Mouse (Mus musculus) heart, embryonic 12.5 days (tissue): ENCODE data around the gene Dpp10. TPM values are rescaled to one million over a fixed set of nuclear protein-coding genes. Genes with fewer than 3 reads are reported as not detected.

ENCODE experiments used
- ATAC-seq: fragments of 200-750 bp; cut with Nextera tagmentation; 2 replicates; pipeline ENCODE4 v1.8.0; 2017; ENCODE audit warnings: moderate TSS enrichment, moderate library complexity; ENCODE audit not compliant: insufficient number of reproducible peaks, low FRiP score
- H3K27ac ChIP-seq: fragments of 300-500 bp; sonication (generic); 2 replicates; pipeline ENCODE4 v1.5.1; 2016; ENCODE audit warnings: mild to moderate bottlenecking, moderate library complexity; ENCODE audit not compliant: poor library complexity, severe bottlenecking
- H3K27me3 ChIP-seq: fragments of 300-500 bp; sonication (generic); replicated peaks from 2 replicates; pipeline ENCODE4 v1.6.1; 2016; ENCODE audit warnings: mild to moderate bottlenecking, moderate library complexity
- H3K36me3 ChIP-seq: fragments of 300-500 bp; sonication (generic); 2 replicates; pipeline ENCODE4 v1.6.1; 2016; ENCODE audit warnings: mild to moderate bottlenecking, moderate library complexity
- H3K4me1 ChIP-seq: fragments of 300-500 bp; sonication (generic); replicated peaks from 2 replicates; pipeline ENCODE4 v1.6.1; 2016; ENCODE audit warnings: mild to moderate bottlenecking
- H3K4me2 ChIP-seq: fragments of 300-500 bp; sonication (generic); 2 replicates; pipeline ENCODE4 v1.6.1; 2016; ENCODE audit warnings: mild to moderate bottlenecking, moderate library complexity
- H3K4me3 ChIP-seq: fragments of 300-500 bp; sonication (generic); 2 replicates; pipeline ENCODE4 v1.5.1; 2016; ENCODE audit warnings: mild to moderate bottlenecking
- H3K9ac ChIP-seq: fragments of 300-500 bp; sonication (generic); 2 replicates; pipeline ENCODE4 v1.6.1; 2016; ENCODE audit warnings: mild to moderate bottlenecking, moderate library complexity
- H3K9me3 ChIP-seq: fragments of 300-500 bp; sonication (generic); replicated peaks from 2 replicates; pipeline ENCODE4 v1.6.1; 2016; ENCODE audit warnings: mild to moderate bottlenecking, moderate library complexity
- WGBS: fragments of 180-500 bp; shearing (Covaris S2); methylation state at CpG from one replicate; pipeline ENCODE4 v1.1.7; 2016; 5-methylcytosine and 5-hydroxymethylcytosine counted together
- polyA plus RNA-seq: library from polyadenylated mRNA; unstranded; fragments of >200 nt; fragmentation: Nextera tagmentation; extraction: Ambion mirVana; gene quantifications from 2 replicates; pipeline ENCODE4 v1.2.1, GENCODE M21; 2016

The Dpp10 gene
- polyA plus RNA-seq, 1 experiment from 2014 or later, result not detected

DNA sequence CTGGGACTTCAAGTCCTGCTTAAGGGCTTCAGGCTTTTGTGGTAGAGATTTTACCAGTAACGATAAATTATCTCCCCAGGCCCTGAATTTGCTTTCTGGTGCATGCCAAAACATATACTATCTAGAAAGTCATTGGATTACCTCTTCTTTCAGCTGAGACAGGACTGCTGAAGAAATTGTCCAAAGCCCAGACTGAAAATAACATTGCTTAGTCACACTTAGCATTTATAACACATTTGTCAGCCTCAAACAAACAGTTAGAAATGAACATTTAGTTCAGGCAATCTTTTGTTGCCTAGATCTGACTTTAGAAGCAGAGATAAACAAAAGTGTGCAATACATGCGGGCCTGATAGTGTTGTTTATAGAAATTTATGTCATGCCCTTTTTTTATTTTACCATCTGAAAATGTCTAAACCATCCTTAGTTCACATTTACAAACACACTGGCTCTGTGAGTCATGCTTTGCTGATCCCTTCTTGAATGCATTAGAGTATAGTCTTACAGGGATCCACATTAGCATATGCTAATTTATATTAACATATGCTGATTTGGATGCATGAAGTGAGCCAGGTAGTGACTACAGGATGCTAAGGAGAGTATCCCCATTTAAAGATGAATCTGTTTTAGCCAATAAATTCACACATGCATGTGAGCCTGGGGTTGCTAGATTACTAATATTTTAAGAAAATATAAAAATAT is 59.9 kb downstream of the Dpp10 start:
- no peak for ATAC-seq
- no peak overlapping the region for H3K4me3 ChIP-seq
- no peaks in the 10 kb centered on the region for H3K4me1 ChIP-seq
- no peak overlapping the region for H3K9ac ChIP-seq
- no peaks in the 10 kb centered on the region for H3K36me3 ChIP-seq
- no peaks in the 10 kb centered on the region for H3K9me3 ChIP-seq
- H3K27ac ChIP-seq, result no peak overlapping the region
- no peaks in the 10 kb centered on the region for H3K27me3 ChIP-seq
- WGBS, result 63% methylated on average over 2 of the region's 2 CpGs
- no peak overlapping the region for H3K4me2 ChIP-seq

DNA sequence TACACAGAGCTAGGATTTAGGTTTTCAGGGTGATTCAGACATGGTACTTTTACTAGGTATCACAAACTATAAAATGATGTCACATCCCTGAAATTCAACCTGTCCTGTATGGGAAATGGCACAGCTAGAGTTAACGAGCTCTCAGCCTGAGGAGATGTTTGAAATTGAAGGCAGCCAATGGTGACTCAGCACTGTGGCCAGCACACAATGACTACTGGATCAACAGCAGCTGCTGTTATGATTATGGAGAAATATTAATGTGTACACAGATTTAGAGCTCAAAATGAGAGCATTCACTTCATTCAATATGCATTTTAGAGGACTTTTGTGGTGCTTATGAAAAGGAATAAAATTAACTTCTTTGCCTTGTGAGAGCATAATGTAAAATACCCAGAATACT is 66.8 kb downstream of the Dpp10 start:
- H3K9ac ChIP-seq, result no peak overlapping the region
- H3K9me3 ChIP-seq, result no peaks in the 10 kb centered on the region
- H3K36me3 ChIP-seq, result no peaks in the 10 kb centered on the region
- no peak for ATAC-seq
- WGBS, result 53% methylated on average over 1 of the region's 1 CpGs
- H3K4me1 ChIP-seq, result no peaks in the 10 kb centered on the region
- no peak overlapping the region for H3K27ac ChIP-seq
- no peak overlapping the region for H3K4me2 ChIP-seq
- no peak overlapping the region for H3K4me3 ChIP-seq
- H3K27me3 ChIP-seq, result no peaks in the 10 kb centered on the region

DNA sequence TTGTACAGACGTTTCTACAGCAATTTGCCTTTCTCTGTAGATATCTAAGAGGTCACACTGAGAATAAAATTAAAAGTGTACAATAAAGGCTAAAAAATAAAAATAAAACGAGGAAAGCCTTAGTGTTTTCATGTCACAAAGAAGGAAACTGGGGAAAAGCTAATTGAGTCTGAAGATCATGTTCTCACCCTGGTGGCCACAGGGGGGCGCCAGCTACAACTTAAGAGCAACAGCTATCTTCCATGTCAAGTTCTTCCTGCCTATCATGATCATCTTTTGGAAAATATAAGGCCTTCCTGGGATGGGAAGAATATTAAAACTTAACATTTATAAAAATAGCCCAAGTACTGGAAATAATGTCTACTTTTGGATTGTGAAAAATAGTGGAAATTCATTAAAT is 70.7 kb downstream of the Dpp10 start:
- ATAC-seq, result no peak
- no peak overlapping the region for H3K27ac ChIP-seq
- no peaks in the 10 kb centered on the region for H3K36me3 ChIP-seq
- H3K27me3 ChIP-seq, result no peaks in the 10 kb centered on the region
- H3K4me3 ChIP-seq, result no peak overlapping the region
- H3K9ac ChIP-seq, result no peak overlapping the region
- H3K4me1 ChIP-seq, result no peaks in the 10 kb centered on the region
- no peak overlapping the region for H3K4me2 ChIP-seq
- 20% methylated on average over 3 of the region's 3 CpGs for WGBS
- H3K9me3 ChIP-seq, result no peaks in the 10 kb centered on the region

DNA sequence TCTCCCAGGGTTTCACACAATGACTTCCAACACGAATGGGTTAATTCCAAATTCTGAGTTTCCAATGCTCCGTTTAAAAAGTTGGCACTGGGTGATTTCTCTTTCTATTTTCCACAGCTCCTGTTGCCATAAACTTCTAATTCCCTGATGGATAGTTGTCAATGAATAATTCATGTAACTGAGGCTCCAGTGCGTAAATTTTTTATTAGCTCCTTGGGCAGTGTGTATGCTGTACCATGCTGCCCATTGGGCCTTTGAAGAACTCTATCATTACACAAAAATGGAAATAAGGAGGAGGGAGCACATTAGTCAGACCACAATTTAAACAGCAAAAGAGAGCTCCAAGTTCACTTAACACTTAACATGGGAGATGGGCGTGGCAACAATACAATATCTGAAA is 99.2 kb downstream of the Dpp10 start:
- Histone ChIP-seq H3K36me3 (no peaks in the 10 kb centered on the region), H3K27me3 (no peaks in the 10 kb centered on the region), H3K4me3 (no peak overlapping the region), H3K4me2 (no peak overlapping the region), H3K9me3 (no peaks in the 10 kb centered on the region), H3K9ac (no peak overlapping the region), H3K27ac (no peak overlapping the region), H3K4me1 (no peaks in the 10 kb centered on the region)
- WGBS, result 71% methylated on average over 4 of the region's 4 CpGs
- no peak for ATAC-seq

DNA sequence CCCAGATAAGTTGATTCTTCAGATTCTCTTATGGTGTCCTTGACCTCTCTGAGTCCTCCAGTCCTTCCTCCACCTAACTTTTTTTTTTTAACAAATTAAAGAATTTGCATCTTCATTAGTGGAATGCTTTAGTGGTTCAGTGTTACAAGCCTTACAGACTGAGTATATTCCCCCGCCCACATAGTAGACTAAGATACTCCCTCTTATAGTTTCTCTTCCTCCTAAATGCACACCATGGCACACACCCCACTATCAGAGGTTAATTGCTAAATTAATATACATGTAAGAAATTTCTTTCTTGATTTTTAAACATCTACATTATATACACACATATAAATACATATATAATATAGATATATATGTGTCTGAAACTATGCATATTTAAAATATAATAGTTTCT is 104.5 kb downstream of the Dpp10 start:
- no peaks in the 10 kb centered on the region for H3K4me1 ChIP-seq
- H3K27ac ChIP-seq, result no peak overlapping the region
- H3K4me3 ChIP-seq, result no peak overlapping the region
- WGBS, result 74% methylated on average over 1 of the region's 1 CpGs
- no peak overlapping the region for H3K9ac ChIP-seq
- no peaks in the 10 kb centered on the region for H3K9me3 ChIP-seq
- ATAC-seq, result no peak
- no peaks in the 10 kb centered on the region for H3K36me3 ChIP-seq
- H3K4me2 ChIP-seq, result no peak overlapping the region
- H3K27me3 ChIP-seq, result no peaks in the 10 kb centered on the region

DNA sequence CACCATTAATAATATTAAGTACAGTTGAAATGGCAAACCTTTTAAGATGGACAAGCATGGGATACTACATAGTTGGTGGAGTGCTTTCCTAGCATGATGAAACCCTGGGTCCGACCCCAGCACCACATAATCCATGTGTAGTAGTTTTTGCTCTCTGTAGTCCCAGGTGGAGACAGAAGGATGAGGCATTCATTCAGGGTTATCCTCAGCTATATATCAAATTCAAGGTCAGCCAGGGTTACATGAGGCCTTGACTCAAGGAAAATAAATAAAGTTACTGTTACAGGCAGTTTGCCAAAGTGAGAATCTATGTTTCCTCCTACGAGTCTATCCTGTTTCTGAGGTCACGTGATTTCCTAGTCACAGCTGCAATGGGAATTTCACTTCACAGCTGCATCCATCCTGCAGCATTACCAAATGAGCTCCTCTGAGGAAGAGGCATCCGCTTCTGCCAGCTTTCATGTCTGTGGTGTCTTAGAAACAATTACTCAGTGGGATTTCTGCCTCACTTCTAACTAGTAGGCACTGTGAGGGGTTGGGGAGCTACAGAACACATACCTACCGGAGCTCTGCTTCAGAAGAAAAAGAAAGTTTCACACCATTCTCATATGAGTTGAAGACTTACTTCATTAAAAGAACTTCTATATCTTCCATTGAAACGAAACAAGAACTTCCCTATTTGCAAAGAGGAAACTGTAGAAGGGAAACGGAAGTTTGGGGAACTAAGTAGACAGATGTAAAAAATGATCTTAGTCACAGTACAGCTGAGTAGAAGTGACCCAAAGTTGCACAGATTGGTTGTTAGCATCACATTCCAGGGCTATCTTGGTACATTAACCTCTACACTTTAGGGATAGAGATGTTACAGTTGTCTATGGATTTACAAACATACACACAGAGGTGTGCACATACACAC is 111.3 kb downstream of the Dpp10 start:
- no peak for ATAC-seq
- no peak overlapping the region for H3K4me3 ChIP-seq
- no peak overlapping the region for H3K4me2 ChIP-seq
- no peaks in the 10 kb centered on the region for H3K27me3 ChIP-seq
- WGBS, result 66% methylated on average over 7 of the region's 7 CpGs
- no peaks in the 10 kb centered on the region for H3K36me3 ChIP-seq
- no peaks in the 10 kb centered on the region for H3K4me1 ChIP-seq
- no peak overlapping the region for H3K9ac ChIP-seq
- no peaks in the 10 kb centered on the region for H3K9me3 ChIP-seq
- no peak overlapping the region for H3K27ac ChIP-seq

DNA sequence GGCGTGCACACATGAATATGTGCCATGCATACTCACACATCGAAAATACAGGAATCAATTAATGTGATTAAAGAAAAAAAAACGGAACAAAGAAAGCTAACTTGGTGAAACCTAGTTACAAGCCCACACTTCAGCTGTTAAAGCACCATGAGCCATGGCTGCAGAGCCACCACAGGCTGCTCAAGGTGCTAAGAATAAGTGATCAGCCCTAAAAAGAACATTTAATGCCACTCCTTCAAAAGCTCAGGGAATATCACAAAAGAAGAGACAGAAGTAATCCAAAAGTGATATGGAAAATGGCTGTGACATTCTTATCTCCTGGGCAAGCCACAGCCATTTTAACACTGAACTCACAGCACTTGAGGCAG is 117.4 kb downstream of the Dpp10 start:
- no peaks in the 10 kb centered on the region for H3K4me1 ChIP-seq
- no peaks in the 10 kb centered on the region for H3K9me3 ChIP-seq
- no peak overlapping the region for H3K27ac ChIP-seq
- 59% methylated on average over 3 of the region's 3 CpGs for WGBS
- H3K9ac ChIP-seq, result no peak overlapping the region
- H3K36me3 ChIP-seq, result no peaks in the 10 kb centered on the region
- no peaks in the 10 kb centered on the region for H3K27me3 ChIP-seq
- H3K4me2 ChIP-seq, result no peak overlapping the region
- no peak overlapping the region for H3K4me3 ChIP-seq
- ATAC-seq, result no peak

DNA sequence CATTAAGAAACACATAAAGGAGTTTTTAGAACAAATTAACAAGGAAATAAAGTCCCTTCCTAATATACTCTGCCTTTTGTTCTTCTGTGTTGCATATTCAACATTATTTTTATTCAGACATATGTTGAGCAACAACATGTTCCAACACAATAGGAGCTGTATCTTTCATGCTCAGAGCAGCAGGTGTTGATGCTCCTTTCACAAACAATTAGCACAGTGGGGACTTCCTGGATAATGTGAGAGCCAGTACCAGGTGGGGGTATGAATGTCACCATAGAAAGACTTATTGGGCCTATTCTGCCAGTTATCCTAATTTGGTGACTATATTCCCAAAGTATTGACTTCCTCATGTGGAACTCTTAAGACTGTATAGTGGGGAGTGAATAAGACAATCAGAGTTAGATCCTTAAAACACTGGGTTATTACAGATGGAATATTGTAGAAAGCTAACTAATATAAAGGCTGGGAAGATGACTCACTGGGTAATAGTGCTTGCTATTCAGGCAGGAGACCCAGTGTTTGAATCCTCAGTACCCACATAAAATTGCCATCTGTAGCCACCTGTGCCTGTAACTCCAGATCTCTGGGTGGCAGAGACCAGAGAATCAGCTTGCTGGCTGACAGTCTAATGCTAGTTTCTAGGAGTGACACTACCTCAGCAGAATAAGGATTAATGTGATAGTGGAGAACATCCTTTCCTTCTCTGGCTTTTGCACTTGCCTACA is 117.9 kb downstream of the Dpp10 start:
- Histone ChIP-seq H3K9ac (no peak overlapping the region), H3K4me2 (no peak overlapping the region), H3K27ac (no peak overlapping the region), H3K27me3 (no peaks in the 10 kb centered on the region), H3K4me1 (no peaks in the 10 kb centered on the region), H3K36me3 (no peaks in the 10 kb centered on the region), H3K4me3 (no peak overlapping the region), H3K9me3 (no peaks in the 10 kb centered on the region)
- no peak for ATAC-seq

DNA sequence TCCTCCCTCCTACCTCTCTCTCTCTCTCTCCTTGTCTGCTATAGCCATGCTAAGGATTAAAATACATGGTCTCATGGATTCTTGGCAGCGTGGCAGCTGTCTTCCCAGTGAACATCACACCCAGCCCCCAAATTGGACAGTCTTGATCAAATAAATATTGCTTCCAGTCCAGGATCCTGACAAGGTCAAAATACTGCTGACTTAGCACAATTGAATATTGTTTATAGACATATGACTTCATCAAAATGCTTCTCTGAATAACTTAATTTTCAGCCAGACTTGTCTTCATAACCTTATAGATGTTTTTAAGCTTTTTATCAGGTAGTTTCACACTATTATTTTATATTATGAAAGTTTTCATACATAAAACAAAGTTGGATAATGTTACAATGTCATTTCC is 120.5 kb downstream of the Dpp10 start:
- no peak overlapping the region for H3K9ac ChIP-seq
- H3K27ac ChIP-seq, result no peak overlapping the region
- no peak overlapping the region for H3K4me2 ChIP-seq
- no peaks in the 10 kb centered on the region for H3K27me3 ChIP-seq
- H3K4me3 ChIP-seq, result no peak overlapping the region
- ATAC-seq, result no peak
- no peaks in the 10 kb centered on the region for H3K9me3 ChIP-seq
- no peaks in the 10 kb centered on the region for H3K4me1 ChIP-seq
- no peaks in the 10 kb centered on the region for H3K36me3 ChIP-seq
- WGBS, result 68% methylated on average over 1 of the region's 1 CpGs

DNA sequence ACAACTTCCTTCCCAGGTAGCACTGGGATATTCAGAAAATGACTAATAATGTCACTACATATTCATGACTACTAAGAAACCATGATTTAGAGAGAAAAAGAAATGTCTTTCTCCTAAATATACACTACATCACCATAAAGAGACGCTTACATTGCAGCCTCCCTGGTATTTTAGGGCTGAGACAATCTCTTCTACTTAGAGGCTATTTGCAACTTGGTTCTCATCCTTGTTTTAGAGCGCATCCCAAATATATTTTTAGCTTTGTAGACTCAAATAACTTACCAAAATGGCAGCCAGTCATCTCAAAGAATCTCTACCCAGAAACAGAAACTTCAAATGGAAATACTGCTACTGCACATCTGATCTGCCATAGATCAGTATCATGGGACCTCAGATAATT is 121.5 kb downstream of the Dpp10 start:
- Histone ChIP-seq H3K9ac (no peak overlapping the region), H3K4me1 (no peaks in the 10 kb centered on the region), H3K36me3 (no peaks in the 10 kb centered on the region), H3K9me3 (no peaks in the 10 kb centered on the region), H3K27ac (no peak overlapping the region), H3K27me3 (no peaks in the 10 kb centered on the region), H3K4me3 (no peak overlapping the region), H3K4me2 (no peak overlapping the region)
- WGBS, result 69% methylated on average over 2 of the region's 2 CpGs
- no peak for ATAC-seq

DNA sequence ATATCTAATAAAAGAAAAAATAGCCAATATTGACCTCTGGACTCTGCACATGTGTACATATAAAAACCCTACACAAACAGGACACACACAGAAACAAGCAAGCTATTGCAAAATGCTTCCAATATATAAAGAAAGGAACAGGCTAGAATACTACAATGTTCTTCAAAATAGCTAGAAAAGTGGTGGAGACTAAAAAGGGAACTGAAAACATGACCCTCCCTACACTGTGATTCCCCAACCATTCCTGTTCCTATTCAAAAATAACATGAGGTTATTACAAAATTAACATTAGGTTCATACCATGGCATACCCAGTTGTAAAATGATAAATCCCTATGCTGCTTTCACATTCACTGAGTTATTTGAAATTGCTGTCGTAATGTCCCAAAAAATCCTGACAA is 125.8 kb downstream of the Dpp10 start:
- no peak for ATAC-seq
- H3K9me3 ChIP-seq, result no peaks in the 10 kb centered on the region
- 87% methylated on average over 1 of the region's 1 CpGs for WGBS

More for the DNA sequence above, 125.8 kb downstream of the Dpp10 start:
- Histone ChIP-seq H3K36me3 (no peaks in the 10 kb centered on the region), H3K4me2 (no peak overlapping the region), H3K27ac (no peak overlapping the region), H3K4me1 (no peaks in the 10 kb centered on the region), H3K9ac (no peak overlapping the region), H3K4me3 (no peak overlapping the region), H3K27me3 (no peaks in the 10 kb centered on the region)
